Mouse (Mus musculus) retina, embryonic 14.5 days (tissue): ENCODE results near the gene Trim15.

Experiments
- DNase-seq: peaks from one replicate; pipeline ENCODE4 v3.0.0-alpha.2; 2015; ENCODE audit warnings: low spot score

Trim15 gene

GRCm38 (mm10) chr17:36826002-36826401 is 41.0 kb downstream of the Trim15 start:
- DNase-seq = peak; percentile 71

GRCm38 (mm10) chr17:36825525-36825924 is 41.5 kb downstream of the Trim15 start:
- peak; percentile 6 for DNase-seq

GRCm38 (mm10) chr17:36824005-36824404 is 43.0 kb downstream of the Trim15 start:
- DNase-seq = peak; percentile 56

GRCm38 (mm10) chr17:36811871-36812270 is 55.1 kb downstream of the Trim15 start, which contains the start of gene H2-M10.6:
Gene H2-M10.6, plus strand, starts transcription at chr17:36812171.
- no peak for DNase-seq
